Mouse (Mus musculus) left cerebral cortex, postnatal 10 days (tissue): ENCODE measurements at regions not wholly inside any gene's neighbourhood (a gene's known extent, or its start where the extent isn't known, plus 50 kb on each side); places are given as distances from the start of the nearest gene placed in this dataset.

Experiments
- DNase-seq, 2 experiments: peaks; one replicate each; pipeline ENCODE4 v3.0.0; 2021 to 2022; ENCODE audit warnings: low spot score in 2 of 2, mixed read lengths in 1 of 2; ENCODE audit errors: extremely low spot score in 1 of 2
- intact Hi-C: fragments of 180-260 bp; cut with DNase I; formaldehyde crosslinking; loops from one replicate; pipeline ENCODE4 v1.15.1; 2025

DNA sequence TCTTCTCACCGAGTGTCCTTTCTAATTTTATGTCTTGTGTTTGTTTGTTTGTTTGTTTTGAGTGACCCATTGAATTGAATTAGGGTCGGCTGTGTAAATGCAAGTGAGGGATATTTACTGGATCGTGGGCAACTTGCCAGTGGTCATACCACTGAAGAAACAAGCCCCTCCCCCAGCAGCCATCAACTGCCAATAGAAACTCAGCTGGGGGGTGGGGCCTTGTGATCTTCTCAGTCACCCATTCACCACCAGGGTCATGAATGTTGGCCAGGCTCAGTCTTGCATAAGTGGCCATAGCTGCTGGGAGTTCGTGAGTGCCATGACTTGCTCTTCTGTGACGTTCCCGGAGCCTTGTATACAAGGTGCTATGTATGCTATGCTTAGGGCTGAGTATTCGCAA, 300.8 kb downstream of the Gm11011 start:
- DNase-seq = peak in 1 of 2 experiments; percentile 38
- intact Hi-C loops = no loop called here

DNA sequence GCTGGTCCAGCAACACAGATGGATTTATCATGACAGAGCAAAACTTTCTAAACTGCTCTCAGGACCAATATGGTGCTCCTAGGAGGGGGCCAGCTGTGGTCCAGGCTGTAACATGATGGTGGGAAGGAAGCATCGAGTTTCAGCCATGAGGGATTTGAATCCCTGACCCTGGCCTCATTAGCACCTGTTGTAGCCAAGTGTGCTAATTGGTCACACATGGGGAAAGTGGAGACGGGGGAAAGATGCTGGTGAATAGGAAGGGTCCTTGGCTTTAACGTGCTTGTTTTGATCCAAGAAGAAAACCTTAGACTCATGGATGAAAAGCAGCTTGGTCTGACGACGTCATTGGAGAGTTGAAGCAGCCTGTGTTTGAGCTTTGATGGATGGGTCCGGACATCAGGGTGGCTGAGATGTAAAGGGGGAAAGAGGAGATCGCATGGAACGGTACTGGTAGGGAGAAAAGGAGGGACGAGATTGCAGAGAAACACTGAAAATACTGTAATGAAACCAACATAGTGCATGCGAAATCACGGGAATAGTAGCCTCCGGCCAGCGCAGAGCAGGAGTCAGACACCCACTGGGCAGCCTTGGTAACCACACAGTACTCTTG, 304.9 kb downstream of the Gm11011 start:
- intact Hi-C loops = no loop called here
- DNase-seq = no peak

DNA sequence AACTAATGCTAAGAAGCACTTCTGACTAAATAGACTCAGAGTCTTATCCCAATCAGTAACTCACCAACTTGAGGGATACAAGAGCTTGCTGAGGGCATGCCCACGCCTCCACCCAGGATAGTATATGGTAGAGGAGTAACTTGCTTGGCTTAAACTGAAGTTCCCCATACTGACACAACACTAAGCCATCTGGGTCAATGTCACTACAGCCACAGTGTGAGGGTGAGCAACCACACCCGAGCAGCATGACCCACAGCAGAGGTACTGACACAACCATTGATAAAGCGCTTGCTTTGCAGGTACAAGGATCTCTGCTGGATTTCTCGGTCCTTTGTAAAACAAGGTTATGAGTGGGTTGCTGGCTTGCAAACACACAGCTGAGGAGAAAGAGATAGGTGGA, 312.2 kb downstream of the Gm11011 start:
- intact Hi-C loops = no loop called here
- no peak for DNase-seq

- no peak for DNase-seq
- intact Hi-C loops = no loop called here
Observed at GRCm38 (mm10) chr2:169274101-169274500, 313.4 kb downstream of the Gm11011 start.

DNA sequence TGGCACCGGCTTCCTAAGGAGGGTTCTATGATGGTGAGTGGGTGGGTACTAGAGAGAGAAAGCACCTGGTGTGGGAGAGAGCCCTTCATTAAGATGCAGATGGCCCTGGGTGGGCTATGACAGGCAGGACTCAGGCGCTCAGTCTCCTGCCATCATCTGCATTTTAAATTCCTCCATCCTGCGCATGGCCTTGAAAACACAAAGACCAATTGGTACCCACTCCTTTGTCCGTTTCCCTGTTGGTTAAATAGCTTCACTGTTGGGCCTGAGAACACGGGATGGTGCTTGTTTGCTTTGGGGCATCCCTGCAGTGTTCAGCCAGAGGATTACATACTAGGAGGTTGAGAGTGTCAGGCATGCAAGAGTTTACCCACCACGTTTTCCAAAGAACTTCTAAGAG, 314.9 kb downstream of the Gm11011 start:
- intact Hi-C loops = no loop called here

DNA sequence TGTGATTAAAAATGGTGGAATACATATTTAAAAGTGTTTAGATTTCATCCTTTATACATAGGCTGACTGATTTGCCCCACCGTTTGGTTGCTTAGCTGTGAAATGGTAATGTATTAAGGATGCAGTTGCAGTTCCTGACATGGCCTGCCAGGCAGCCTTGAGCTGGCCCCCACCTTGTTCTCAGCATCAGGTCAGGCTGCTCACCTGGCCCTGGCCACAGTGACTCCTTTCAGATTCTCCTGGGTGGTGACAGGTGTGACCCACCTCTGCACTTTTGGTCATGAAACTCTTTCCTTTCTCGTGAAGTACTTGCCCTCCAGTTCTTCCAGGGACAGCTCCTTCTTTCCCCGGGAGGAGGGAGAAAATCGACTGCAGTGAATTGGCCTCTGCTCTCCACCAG, 315.5 kb downstream of the Gm11011 start:
- intact Hi-C loops = no loop called here
- DNase-seq = no peak

More for the DNA sequence above, 314.9 kb downstream of the Gm11011 start:
- DNase-seq = no peak

- intact Hi-C loops = no loop called here
- no peak for DNase-seq
Observed at GRCm38 (mm10) chr2:169260636-169261035, 305.2 kb upstream of the Zfp64 start.

DNA sequence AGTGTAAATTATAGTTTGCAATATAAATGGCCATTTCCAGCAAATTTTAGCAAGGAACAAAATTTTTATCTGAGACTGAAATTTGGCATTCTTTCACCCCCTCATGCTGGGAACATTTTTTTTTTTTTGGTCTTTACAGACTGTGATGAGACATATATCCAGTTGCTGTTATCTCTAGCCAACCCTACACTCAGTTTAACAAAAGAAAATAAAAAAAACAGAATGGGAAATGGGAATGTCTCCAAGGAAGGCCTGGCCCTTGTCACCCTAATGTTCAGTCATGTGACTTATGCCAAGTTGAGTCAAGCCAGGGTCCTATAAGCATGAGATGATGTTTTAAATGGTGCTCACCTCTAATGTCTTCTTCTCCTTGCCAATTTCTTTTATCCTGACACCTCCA, 289.2 kb upstream of the Zfp64 start:
- intact Hi-C loops = no loop called here
- DNase-seq = no peak

GRCm38 (mm10) chr2:169243981-169244380, 288.6 kb upstream of the Zfp64 start:
- no peak for DNase-seq
- intact Hi-C loops = no loop called here

DNA sequence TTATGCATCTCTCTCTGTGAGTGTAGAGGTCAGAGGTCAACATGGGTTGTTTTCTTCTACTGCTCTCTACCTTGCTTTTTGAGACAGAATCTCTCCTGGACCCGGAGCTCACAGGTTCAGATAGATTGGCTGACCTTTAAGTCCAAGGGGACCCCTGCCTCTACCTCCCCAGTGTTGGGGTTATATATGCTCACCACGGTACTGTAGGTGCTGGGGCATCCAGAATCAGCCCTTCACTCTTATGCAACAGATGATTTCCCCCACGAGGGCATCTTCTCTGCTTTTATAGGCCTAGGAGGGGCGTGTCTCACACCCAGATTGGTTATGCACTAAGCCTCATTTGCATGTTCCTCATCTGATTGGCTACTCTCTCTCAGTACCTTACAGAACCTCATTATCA, 282.5 kb upstream of the Zfp64 start:
- intact Hi-C loops = no loop called here
- no peak for DNase-seq

GRCm38 (mm10) chr2:169237321-169237720, 281.9 kb upstream of the Zfp64 start:
- no peak for DNase-seq
- intact Hi-C loops = no loop called here

- no peak for DNase-seq
- intact Hi-C loops = no loop called here
Observed at GRCm38 (mm10) chr2:169234368-169235070, 279.1 kb upstream of the Zfp64 start.

DNA sequence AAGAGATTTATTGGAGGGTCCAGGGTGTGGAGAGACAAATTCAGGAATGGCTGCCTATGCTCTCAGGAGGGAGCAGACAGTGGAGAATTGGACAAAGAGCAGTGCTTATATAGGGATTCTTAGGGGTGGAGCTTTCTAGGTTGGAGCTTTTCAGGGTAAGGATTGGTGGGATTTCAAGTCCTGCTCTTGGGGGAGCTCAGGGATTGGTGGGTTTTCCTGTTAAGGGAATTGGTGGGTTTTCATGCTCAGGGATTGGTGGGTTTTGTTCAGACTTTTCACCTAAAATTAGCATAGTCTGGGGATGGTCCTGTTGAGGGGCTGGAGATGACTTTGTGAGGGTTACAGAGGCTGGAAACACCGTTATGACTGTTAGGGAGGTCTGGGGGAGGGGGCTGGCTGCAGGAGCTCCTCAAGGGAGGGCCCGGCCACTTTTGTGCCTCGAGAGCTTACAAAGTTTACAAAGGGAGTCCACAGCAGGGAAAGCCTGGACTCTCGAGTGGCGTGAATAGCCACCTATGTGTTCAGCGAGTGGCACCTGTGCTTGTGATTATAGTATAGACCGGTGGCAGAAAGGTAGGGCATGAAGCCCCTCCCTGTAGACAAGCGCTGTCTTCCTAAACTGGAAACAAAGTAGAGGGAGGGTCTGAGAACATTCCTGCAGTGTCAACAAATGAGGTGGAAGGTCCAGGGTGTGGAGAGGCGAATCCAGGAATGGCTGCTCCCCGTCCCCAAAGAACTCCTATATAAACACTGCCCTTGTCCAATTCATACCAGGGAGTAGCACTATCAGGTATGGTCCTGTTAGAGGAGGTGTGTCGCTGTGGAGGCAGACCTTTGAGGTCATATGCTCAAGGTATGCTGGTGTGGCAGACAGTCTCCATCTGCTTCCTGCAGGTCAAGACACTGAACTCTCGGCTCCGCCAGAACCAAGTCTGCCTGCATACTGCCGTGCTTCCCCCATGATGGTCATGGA, 278.1 kb upstream of the Zfp64 start:
- intact Hi-C loops = no loop called here
- DNase-seq = no peak

GRCm38 (mm10) chr2:169222264-169222663, 266.9 kb upstream of the Zfp64 start:
- no peak for DNase-seq
- intact Hi-C loops = no loop called here

GRCm38 (mm10) chr2:169221141-169221540, 265.8 kb upstream of the Zfp64 start:
- no peak for DNase-seq
- intact Hi-C loops = no loop called here

GRCm38 (mm10) chr2:169215546-169216043, 260.2 kb upstream of the Zfp64 start:
- intact Hi-C loops = no loop called here
- DNase-seq = no peak

GRCm38 (mm10) chr2:169214396-169214795, 259.0 kb upstream of the Zfp64 start:
- DNase-seq = no peak
- intact Hi-C loops = no loop called here

- intact Hi-C loops = no loop called here
- DNase-seq = no peak
Observed at GRCm38 (mm10) chr2:169213314-169213713, 257.9 kb upstream of the Zfp64 start.

DNA sequence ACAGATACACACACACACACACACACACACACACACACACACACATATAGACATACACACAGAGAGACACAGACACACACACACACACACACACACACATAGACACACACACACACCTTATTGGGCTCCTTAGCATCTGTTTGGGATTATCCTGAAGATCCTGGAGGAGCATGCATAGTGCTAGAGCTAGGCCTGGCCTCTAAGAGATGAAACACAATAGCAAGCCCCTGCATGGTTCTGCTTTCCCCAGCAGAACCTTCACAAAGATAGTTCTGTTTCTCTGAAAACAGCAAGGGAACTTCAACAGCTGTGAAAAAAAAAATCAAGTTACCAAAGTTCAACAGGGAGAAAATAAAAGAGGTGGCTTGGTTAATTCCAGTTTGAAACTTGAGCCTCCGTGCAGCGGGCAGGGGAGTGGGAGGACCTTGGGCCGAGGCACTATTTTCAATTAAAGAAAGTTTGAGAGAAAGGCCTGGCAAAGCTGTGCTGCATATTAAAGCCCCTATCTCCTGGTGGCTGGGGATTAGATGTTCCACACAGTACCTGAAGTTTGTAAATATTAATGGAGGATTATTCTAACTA, 257.4 kb upstream of the Zfp64 start:
- DNase-seq = no peak
- intact Hi-C loops = no loop called here
